Mouse (Mus musculus) midbrain, embryonic 14.5 days (tissue): ENCODE measurements around the gene Fam207a. TPM values are rescaled to one million over a fixed set of nuclear protein-coding genes. Genes with fewer than 3 reads are reported as not detected.
A peak's percentile ranks its signal among the peaks of the same experiment; 100 is the strongest.

ENCODE experiments used
- ATAC-seq: fragments of 200-750 bp; cut with Nextera tagmentation; 2 replicates; pipeline ENCODE4 v1.8.0; 2017; ENCODE audit warnings: moderate number of reproducible peaks, moderate library complexity; ENCODE audit not compliant: low FRiP score, low TSS enrichment
- DNase-seq: peaks from one replicate; pipeline ENCODE4 v3.0.0-alpha.2; 2015
- H3K27ac ChIP-seq: fragments of 300-500 bp; sonication (generic); replicated peaks from 2 replicates; pipeline ENCODE4 v1.5.1; 2014; ENCODE audit warnings: mild to moderate bottlenecking, low read depth, low read length, moderate library complexity
- H3K27me3 ChIP-seq: fragments of 300-500 bp; sonication (generic); 2 replicates; pipeline ENCODE4 v1.6.1; 2014; ENCODE audit warnings: low read length, control low read depth, mixed read lengths; ENCODE audit not compliant: control insufficient read depth, insufficient read depth
- H3K36me3 ChIP-seq: fragments of 300-500 bp; sonication (generic); 2 replicates; pipeline ENCODE4 v1.6.1; 2014; ENCODE audit warnings: low read length, control low read depth; ENCODE audit not compliant: control insufficient read depth, insufficient read depth
- H3K4me1 ChIP-seq: fragments of 300-500 bp; sonication (generic); 2 replicates; pipeline ENCODE4 v1.6.1; 2014; ENCODE audit warnings: mild to moderate bottlenecking, antibody characterized with exemption, low read length, control low read depth; ENCODE audit not compliant: control insufficient read depth, insufficient read depth
- H3K4me2 ChIP-seq: fragments of 300-500 bp; sonication (generic); 2 replicates; pipeline ENCODE4 v1.6.1; 2014; ENCODE audit warnings: mild to moderate bottlenecking, low read length, moderate library complexity
- H3K4me3 ChIP-seq: fragments of 300-500 bp; sonication (generic); replicated peaks from 2 replicates; pipeline ENCODE4 v1.5.1; 2014; ENCODE audit warnings: low read depth, low read length
- H3K9ac ChIP-seq: fragments of 300-500 bp; sonication (generic); replicated peaks from 2 replicates; pipeline ENCODE4 v1.6.1; 2014; ENCODE audit warnings: mild to moderate bottlenecking, low read length, moderate library complexity
- H3K9me3 ChIP-seq: fragments of 300-500 bp; sonication (generic); 2 replicates; pipeline ENCODE4 v1.6.1; 2016; ENCODE audit warnings: low read length, control low read depth, mixed read lengths; ENCODE audit not compliant: control insufficient read depth
- WGBS: fragments of 180-500 bp; shearing (Covaris S2); extraction: QIAGEN DNeasy Blood & Tissue Kit; methylation state at CpG from one replicate; pipeline ENCODE4 v1.1.7; 2014; 5-methylcytosine and 5-hydroxymethylcytosine counted together
- polyA plus RNA-seq: library from polyadenylated mRNA; unstranded; fragments of >200 nt; fragmentation: Nextera tagmentation; extraction: Ambion mirVana; gene quantifications from 2 replicates; pipeline ENCODE4 v1.2.1, GENCODE M21; 2014

Gene Fam207a
- polyA plus RNA-seq, 1 experiment from 2014 or later: 41.2 TPM

DNA sequence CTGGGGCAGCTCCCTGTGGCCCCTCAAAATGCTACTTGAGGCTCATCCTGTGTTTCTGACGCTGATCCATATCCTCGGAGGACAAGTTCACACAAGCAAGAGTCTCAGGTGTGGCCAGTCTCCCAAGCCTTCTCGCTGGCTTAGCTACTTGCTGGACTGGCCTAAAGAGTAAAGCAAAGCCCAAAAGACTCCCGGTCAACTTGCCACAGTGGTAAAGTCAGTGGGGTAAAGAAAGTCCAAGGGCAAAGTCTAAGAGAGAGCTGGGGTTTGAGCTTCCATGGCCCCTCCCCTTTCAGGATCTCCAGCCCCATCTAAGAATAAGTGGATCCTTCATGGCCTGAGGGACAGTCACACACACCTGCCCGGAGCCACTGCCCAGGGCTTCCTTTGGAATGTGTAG lies 36.6 kb upstream of the Fam207a start:
- H3K9me3 ChIP-seq: no peaks in the 10 kb centered on the region

DNA sequence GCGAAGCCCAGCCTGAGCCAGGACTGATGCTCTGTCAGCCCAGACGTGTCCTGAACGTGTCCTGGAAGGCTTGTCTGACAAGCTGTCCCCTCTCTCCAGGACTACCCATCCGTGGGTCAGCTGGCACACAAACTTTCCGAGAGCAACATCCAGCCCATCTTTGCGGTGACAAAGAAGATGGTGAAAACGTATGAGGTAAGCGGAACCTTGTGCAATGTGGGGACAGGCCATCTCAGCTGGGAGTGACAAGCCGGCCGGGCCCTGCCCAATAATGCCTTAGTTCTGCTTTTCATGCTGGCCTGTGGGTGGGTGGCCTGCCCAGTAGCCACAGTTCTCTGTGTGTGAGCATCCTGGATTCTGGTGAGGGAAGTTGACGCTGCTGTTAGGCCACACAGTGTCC lies 35.3 kb upstream of the Fam207a start:
- no peaks in the 10 kb centered on the region for H3K27me3 ChIP-seq
- no peaks in the 10 kb centered on the region for H3K36me3 ChIP-seq
- WGBS: 68% methylated on average over 11 of the region's 11 CpGs
- ATAC-seq: no peak
- H3K9ac ChIP-seq: no peak overlapping the region
- no peak for DNase-seq
- H3K9me3 ChIP-seq: no peaks in the 10 kb centered on the region
- no peak overlapping the region for H3K27ac ChIP-seq
- no peak overlapping the region for H3K4me3 ChIP-seq
- no peaks in the 10 kb centered on the region for H3K4me1 ChIP-seq
- no peak overlapping the region for H3K4me2 ChIP-seq

More for the DNA sequence above, 36.6 kb upstream of the Fam207a start:
- WGBS: 91% methylated on average over 5 of the region's 5 CpGs
- DNase-seq: no peak
- H3K4me2 ChIP-seq: no peak overlapping the region
- no peak overlapping the region for H3K4me3 ChIP-seq
- no peak for ATAC-seq
- no peaks in the 10 kb centered on the region for H3K27me3 ChIP-seq
- H3K36me3 ChIP-seq: no peaks in the 10 kb centered on the region
- H3K4me1 ChIP-seq: no peaks in the 10 kb centered on the region
- H3K27ac ChIP-seq: no peak overlapping the region
- H3K9ac ChIP-seq: no peak overlapping the region

DNA sequence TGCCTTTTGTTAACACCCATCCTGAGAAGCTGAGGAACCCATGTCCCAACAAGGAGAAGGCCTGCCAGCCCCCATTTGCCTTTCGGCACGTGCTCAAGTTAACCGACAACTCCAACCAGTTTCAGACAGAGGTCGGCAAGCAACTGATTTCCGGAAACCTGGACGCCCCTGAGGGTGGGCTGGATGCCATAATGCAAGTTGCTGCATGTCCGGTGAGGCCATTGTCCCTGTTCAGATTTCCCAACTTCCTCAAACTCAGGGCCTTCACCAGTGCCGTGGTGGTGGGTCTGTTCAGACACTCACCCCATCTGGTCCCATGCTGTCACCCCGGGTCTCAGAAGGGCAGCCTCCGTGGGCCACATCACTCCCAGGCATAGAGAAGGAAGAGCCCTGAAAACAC lies 33.0 kb upstream of the Fam207a start:
- 88% methylated on average over 10 of the region's 10 CpGs for WGBS

DNA sequence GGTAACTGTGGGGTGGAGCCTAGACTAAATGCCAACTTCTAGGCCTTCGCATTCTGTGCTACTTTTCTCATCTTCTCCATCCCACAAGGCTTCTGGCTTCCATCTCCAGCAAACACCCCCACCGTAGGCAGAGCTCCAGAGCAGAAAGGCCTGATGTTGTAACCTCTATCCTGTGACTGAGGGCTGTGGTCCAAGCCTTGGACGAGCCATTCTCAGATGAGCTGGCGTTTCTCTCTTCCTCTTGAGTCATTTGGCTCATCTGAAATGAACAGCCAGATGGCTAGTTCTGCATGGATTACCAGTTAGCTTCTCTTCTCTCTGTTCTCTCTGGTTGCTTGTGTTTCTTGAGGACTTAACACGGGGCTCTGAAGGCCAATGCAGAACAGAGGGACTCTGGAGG lies 29.3 kb upstream of the Fam207a start:
- WGBS: 84% methylated on average over 5 of the region's 5 CpGs
- Histone ChIP-seq H3K27ac (no peak overlapping the region), H3K36me3 (no peaks in the 10 kb centered on the region), H3K4me2 (no peak overlapping the region), H3K4me3 (no peak overlapping the region), H3K9ac (no peak overlapping the region), H3K27me3 (no peaks in the 10 kb centered on the region), H3K4me1 (no peaks in the 10 kb centered on the region), H3K9me3 (no peaks in the 10 kb centered on the region)
- DNase-seq: no peak
- no peak for ATAC-seq

More for the DNA sequence above, 33.0 kb upstream of the Fam207a start:
- H3K4me2 ChIP-seq: no peak overlapping the region
- no peaks in the 10 kb centered on the region for H3K4me1 ChIP-seq
- H3K9ac ChIP-seq: no peak overlapping the region
- no peaks in the 10 kb centered on the region for H3K9me3 ChIP-seq
- H3K4me3 ChIP-seq: no peak overlapping the region
- no peak overlapping the region for H3K27ac ChIP-seq
- no peaks in the 10 kb centered on the region for H3K36me3 ChIP-seq
- ATAC-seq (no peak), DNase-seq (no peak)
- H3K27me3 ChIP-seq: no peaks in the 10 kb centered on the region

DNA sequence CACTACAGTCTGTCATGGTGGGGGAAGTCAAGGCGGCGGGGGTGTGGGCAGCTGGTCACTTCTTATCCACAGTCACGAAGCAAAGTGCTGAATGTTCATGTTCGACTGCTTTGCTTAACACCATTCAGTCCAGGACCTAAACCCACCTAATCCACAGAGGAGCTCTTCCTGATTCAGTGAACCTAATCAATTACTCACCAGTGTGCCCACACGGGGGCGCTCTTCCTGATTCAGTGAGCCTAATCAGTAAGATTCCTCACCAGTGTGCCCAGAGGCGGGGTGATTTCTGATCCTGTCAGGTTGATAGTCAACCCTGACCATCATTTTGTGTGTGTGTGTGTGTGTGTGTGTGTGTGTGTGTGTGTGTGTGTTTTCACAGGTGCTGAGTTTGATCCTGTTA lies 27.6 kb upstream of the Fam207a start:
- no peaks in the 10 kb centered on the region for H3K36me3 ChIP-seq
- H3K4me3 ChIP-seq: no peak overlapping the region
- H3K4me1 ChIP-seq: no peaks in the 10 kb centered on the region
- no peak overlapping the region for H3K27ac ChIP-seq
- peak; percentile 56 for DNase-seq
- ATAC-seq: no peak
- H3K9me3 ChIP-seq: no peaks in the 10 kb centered on the region
- H3K9ac ChIP-seq: no peak overlapping the region
- H3K27me3 ChIP-seq: no peaks in the 10 kb centered on the region
- 48% methylated on average over 7 of the region's 7 CpGs for WGBS
- no peak overlapping the region for H3K4me2 ChIP-seq

DNA sequence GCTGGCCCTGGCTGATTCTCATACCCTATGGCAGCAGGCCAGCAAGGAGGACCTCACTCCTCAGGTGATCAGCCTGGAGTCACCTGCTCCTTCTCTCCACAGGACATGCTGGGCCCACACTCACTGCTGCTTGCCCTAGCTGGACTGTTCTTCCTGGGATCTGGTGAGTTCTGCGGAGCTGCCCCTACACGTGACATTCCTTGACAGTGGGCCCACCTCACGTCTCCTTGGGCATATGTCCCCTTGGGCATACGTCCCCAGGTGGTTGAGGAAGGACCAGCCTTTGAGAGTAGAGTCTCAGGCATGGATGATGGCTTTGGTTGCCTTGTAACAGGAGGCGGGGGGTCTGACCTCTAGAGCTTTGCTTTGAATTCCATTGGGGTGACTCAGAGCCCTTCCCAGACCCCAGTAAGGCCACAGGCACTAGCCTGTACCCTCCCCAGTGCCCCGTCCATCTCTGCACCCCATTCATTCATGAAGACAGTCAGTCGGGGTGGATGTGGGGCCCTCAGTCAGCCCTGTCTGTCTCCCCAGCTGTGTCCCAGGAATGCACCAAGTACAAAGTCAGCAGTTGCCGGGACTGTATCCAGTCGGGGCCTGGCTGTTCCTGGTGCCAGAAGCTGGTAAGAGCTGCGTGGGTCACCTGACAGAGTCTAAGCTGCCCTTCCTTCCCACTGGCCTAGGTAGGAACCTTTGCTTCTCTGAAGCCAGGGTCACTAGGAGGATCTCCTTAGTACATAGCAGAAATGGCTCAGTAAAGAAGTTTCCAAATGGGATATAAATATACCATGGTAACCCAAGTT lies 26.5 kb upstream of the Fam207a start:
- DNase-seq (no peak), ATAC-seq (no peak)
- H3K27me3 ChIP-seq: no peaks in the 10 kb centered on the region
- no peaks in the 10 kb centered on the region for H3K36me3 ChIP-seq
- H3K4me1 ChIP-seq: no peaks in the 10 kb centered on the region
- H3K4me2 ChIP-seq: no peak overlapping the region
- H3K9me3 ChIP-seq: no peaks in the 10 kb centered on the region
- 80% methylated on average over 10 of the region's 10 CpGs for WGBS
- no peak overlapping the region for H3K9ac ChIP-seq
- no peak overlapping the region for H3K27ac ChIP-seq
- no peak overlapping the region for H3K4me3 ChIP-seq

DNA sequence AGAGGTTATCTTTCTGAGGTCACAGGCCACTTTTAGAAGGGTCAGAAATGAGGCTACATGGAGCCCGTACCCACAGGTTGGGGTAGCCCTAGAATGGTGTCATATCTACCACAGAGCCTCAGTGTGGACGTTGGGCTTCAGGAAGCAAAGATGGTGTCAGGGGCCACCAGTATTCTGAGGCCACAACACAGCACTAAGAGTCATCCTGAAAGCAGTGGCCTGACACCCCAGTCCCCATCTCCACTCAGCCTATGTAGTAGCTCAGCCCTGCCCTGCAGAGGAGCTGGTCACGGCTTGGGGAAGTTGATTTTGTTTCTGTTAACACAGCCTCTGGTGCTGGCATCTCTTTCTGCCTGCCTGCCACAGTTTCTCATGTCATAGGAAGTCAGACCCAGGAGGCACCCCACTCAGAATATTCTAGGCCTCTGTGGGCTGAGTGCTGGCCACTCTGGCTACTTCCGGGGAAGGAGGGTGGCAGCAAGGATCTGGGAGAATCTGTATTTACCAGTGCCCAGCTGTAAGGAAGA lies 25.1 kb upstream of the Fam207a start:
- Histone ChIP-seq H3K9me3 (no peaks in the 10 kb centered on the region), H3K27ac (no peak overlapping the region), H3K4me2 (no peak overlapping the region), H3K27me3 (no peaks in the 10 kb centered on the region), H3K9ac (no peak overlapping the region), H3K36me3 (no peaks in the 10 kb centered on the region), H3K4me1 (no peaks in the 10 kb centered on the region), H3K4me3 (no peak overlapping the region)
- DNase-seq: no peak
- 87% methylated on average over 4 of the region's 4 CpGs for WGBS
- no peak for ATAC-seq

DNA sequence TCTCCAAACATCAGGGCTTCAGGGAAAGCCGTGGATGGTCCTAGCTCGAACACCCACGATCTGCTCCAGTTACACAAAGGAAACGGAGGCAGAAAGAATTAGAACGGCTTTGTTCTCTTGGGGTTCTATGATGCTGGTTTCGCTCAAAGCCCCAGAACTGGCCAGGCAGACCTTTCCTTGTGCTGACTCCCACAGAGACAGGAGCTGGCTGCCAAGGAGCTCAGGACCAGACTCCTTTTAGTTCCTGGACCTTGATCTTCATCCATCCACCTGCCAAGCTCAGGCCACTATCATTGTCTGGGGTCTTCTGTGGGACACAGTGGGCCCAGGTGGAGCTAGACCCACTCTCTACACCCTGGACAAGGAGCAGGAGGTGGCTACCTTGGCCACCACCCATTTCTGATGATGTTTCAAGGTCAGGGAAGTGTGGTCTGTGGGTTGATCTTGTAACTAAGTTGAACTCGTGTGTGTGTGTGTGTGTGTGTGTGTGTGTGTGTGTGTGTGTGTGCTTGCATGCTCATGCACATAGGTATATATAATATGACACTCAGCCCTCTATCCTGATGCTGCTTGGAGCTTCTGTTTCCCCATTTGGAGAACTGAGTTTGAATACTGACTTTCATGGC lies 23.8 kb upstream of the Fam207a start:
- Histone ChIP-seq H3K9ac (no peak overlapping the region), H3K4me2 (no peak overlapping the region), H3K4me1 (no peaks in the 10 kb centered on the region), H3K36me3 (no peaks in the 10 kb centered on the region), H3K9me3 (no peaks in the 10 kb centered on the region), H3K27ac (no peak overlapping the region), H3K27me3 (no peaks in the 10 kb centered on the region), H3K4me3 (no peak overlapping the region)
- DNase-seq: no peak
- 87% methylated on average over 7 of the region's 7 CpGs for WGBS
- ATAC-seq: no peak
